Mouse (Mus musculus) bone marrow, adult 2 months (tissue): ENCODE results near the gene Etfb.

Experiments
- CTCF ChIP-seq: fragments of 200-500 bp; IDR thresholded peaks from 2 replicates; pipeline ENCODE4 v1.5.1; 2011; ENCODE audit warnings: low read length, control low read depth; ENCODE audit not compliant: control insufficient read depth, insufficient read depth
- POLR2A ChIP-seq: fragments of 200-500 bp; IDR thresholded peaks from 2 replicates; pipeline ENCODE4 v1.6.1; 2011; ENCODE audit warnings: low read depth, mild to moderate bottlenecking, control low read depth, low read length, borderline replicate concordance; ENCODE audit not compliant: control insufficient read depth

- TF ChIP-seq CTCF = peak; percentile 54
- TF ChIP-seq POLR2A = no peak
These were observed 8.7 kb downstream of the Etfb start for GRCm38 (mm10) chr7:43452609-43453008.
